Mouse (Mus musculus) liver, postnatal 0 days (tissue): ENCODE results near the gene Gtf3c3.

ENCODE experiments used
- CTCF ChIP-seq: sonication (generic); IDR thresholded peaks from 2 replicates; pipeline ENCODE4 v1.5.1; 2016; ENCODE audit warnings: antibody characterized with exemption, low read depth
- EP300 ChIP-seq: IDR thresholded peaks from 2 replicates; pipeline ENCODE4 v1.6.1; 2016; ENCODE audit warnings: antibody characterized with exemption, low read depth, mild to moderate bottlenecking

- no peak for TF ChIP-seq CTCF
- TF ChIP-seq EP300 = no peak
These were observed 4.9 kb upstream of the Gtf3c3 start for GRCm38 (mm10) chr1:54443641-54444040.
